Mouse (Mus musculus): ENCODE measurements around the gene Sh3bgrl3. TPM values are rescaled to one million over a fixed set of nuclear protein-coding genes. Genes with fewer than 3 reads are reported as not detected.

The Sh3bgrl3 gene
- polyA plus RNA-seq, 1 experiment = 258 TPM

GRCm38 (mm10) chr4:134158774-134159173 is 30.2 kb upstream of the Sh3bgrl3 start:
- 74% methylated on average over 6 of the region's 6 CpGs for WGBS
- Histone ChIP-seq H3K4me1 (ENCODE audit: control insufficient read depth, insufficient read depth, low read length) (0 out of 2 replicates have a peak, but pooled peaks cover 3% of the 10 kb centered on the region), H3K27ac (ENCODE audit: insufficient read depth, low read length) (no peak overlapping the region), H3K4me3 (replicated peaks; ENCODE audit: insufficient read depth, low read depth, low read length) (no peak overlapping the region), H3K27me3 (ENCODE audit: control insufficient read depth, insufficient read depth, low read length) (no peaks in the 10 kb centered on the region)
- no peak for DNase-seq
- no peak for TF ChIP-seq POLR2A (IDR thresholded peaks at IDR 0.05; ENCODE audit: borderline replicate concordance, insufficient read depth, low read length)
- TF ChIP-seq CTCF (IDR thresholded peaks at IDR 0.05; ENCODE audit: borderline replicate concordance, insufficient read depth, low read depth, low read length) = no peak

- no peak for DNase-seq
- Histone ChIP-seq H3K27me3 (ENCODE audit: control insufficient read depth, insufficient read depth, low read length) (no peaks in the 10 kb centered on the region), H3K27ac (ENCODE audit: insufficient read depth, low read length) (no peak overlapping the region), H3K4me3 (replicated peaks; ENCODE audit: insufficient read depth, low read depth, low read length) (no peak overlapping the region), H3K4me1 (ENCODE audit: control insufficient read depth, insufficient read depth, low read length) (0 out of 2 replicates have a peak, but pooled peaks cover 3% of the 10 kb centered on the region)
- WGBS = 98% methylated on average over 2 of the region's 2 CpGs
- no peak for TF ChIP-seq CTCF (IDR thresholded peaks at IDR 0.05; ENCODE audit: borderline replicate concordance, insufficient read depth, low read depth, low read length)
- no peak for TF ChIP-seq POLR2A (IDR thresholded peaks at IDR 0.05; ENCODE audit: borderline replicate concordance, insufficient read depth, low read length)
These were observed 29.0 kb upstream of the Sh3bgrl3 start for GRCm38 (mm10) chr4:134157558-134157957.

GRCm38 (mm10) chr4:134156744-134157143 is 28.2 kb upstream of the Sh3bgrl3 start:
- TF ChIP-seq CTCF (IDR thresholded peaks at IDR 0.05; ENCODE audit: borderline replicate concordance, insufficient read depth, low read depth, low read length) = no peak
- TF ChIP-seq POLR2A (IDR thresholded peaks at IDR 0.05; ENCODE audit: borderline replicate concordance, insufficient read depth, low read length) = no peak
- DNase-seq = no peak
- Histone ChIP-seq H3K4me1 (ENCODE audit: control insufficient read depth, insufficient read depth, low read length) (0 out of 2 replicates have a peak, but pooled peaks cover 3% of the 10 kb centered on the region), H3K27me3 (ENCODE audit: control insufficient read depth, insufficient read depth, low read length) (no peaks in the 10 kb centered on the region), H3K4me3 (replicated peaks; ENCODE audit: insufficient read depth, low read depth, low read length) (no peak overlapping the region), H3K27ac (ENCODE audit: insufficient read depth, low read length) (no peak overlapping the region)
- WGBS = 78% methylated on average over 8 of the region's 8 CpGs

GRCm38 (mm10) chr4:134155961-134156465 is 27.4 kb upstream of the Sh3bgrl3 start:
- no peak for DNase-seq
- TF ChIP-seq CTCF (IDR thresholded peaks at IDR 0.05; ENCODE audit: borderline replicate concordance, insufficient read depth, low read depth, low read length) (no peak), POLR2A (IDR thresholded peaks at IDR 0.05; ENCODE audit: borderline replicate concordance, insufficient read depth, low read length) (no peak)
- Histone ChIP-seq H3K27me3 (ENCODE audit: control insufficient read depth, insufficient read depth, low read length) (no peaks in the 10 kb centered on the region), H3K4me3 (replicated peaks; ENCODE audit: insufficient read depth, low read depth, low read length) (no peak overlapping the region), H3K4me1 (ENCODE audit: control insufficient read depth, insufficient read depth, low read length) (0 out of 2 replicates have a peak, but pooled peaks cover 3% of the 10 kb centered on the region), H3K27ac (ENCODE audit: insufficient read depth, low read length) (no peak overlapping the region)
- 87% methylated on average over 10 of the region's 10 CpGs for WGBS

GRCm38 (mm10) chr4:134155531-134155930 is 26.9 kb upstream of the Sh3bgrl3 start:
- H3K27ac ChIP-seq (ENCODE audit: insufficient read depth, low read length) = no peak overlapping the region
- TF ChIP-seq POLR2A (IDR thresholded peaks at IDR 0.05; ENCODE audit: borderline replicate concordance, insufficient read depth, low read length) (no peak), CTCF (IDR thresholded peaks at IDR 0.05; ENCODE audit: borderline replicate concordance, insufficient read depth, low read depth, low read length) (no peak)
- 0 out of 2 replicates have a peak, but pooled peaks cover 3% of the 10 kb centered on the region for H3K4me1 ChIP-seq (ENCODE audit: control insufficient read depth, insufficient read depth, low read length)
- WGBS = 87% methylated on average over 6 of the region's 6 CpGs
- no peak overlapping the region for H3K4me3 ChIP-seq (replicated peaks; ENCODE audit: insufficient read depth, low read depth, low read length)
- DNase-seq = no peak
- H3K27me3 ChIP-seq (ENCODE audit: control insufficient read depth, insufficient read depth, low read length) = no peaks in the 10 kb centered on the region

GRCm38 (mm10) chr4:134154354-134154753 is 25.8 kb upstream of the Sh3bgrl3 start:
- Histone ChIP-seq H3K27ac (ENCODE audit: insufficient read depth, low read length) (no peak overlapping the region), H3K4me1 (ENCODE audit: control insufficient read depth, insufficient read depth, low read length) (0 out of 2 replicates have a peak, but pooled peaks cover 3% of the 10 kb centered on the region), H3K27me3 (ENCODE audit: control insufficient read depth, insufficient read depth, low read length) (no peaks in the 10 kb centered on the region), H3K4me3 (replicated peaks; ENCODE audit: insufficient read depth, low read depth, low read length) (no peak overlapping the region)
- 96% methylated on average over 3 of the region's 3 CpGs for WGBS
- DNase-seq = no peak
- TF ChIP-seq CTCF (IDR thresholded peaks at IDR 0.05; ENCODE audit: borderline replicate concordance, insufficient read depth, low read depth, low read length) = no peak
- no peak for TF ChIP-seq POLR2A (IDR thresholded peaks at IDR 0.05; ENCODE audit: borderline replicate concordance, insufficient read depth, low read length)

- H3K4me3 ChIP-seq (replicated peaks; ENCODE audit: insufficient read depth, low read depth, low read length) = no peak overlapping the region
- WGBS = 97% methylated on average over 3 of the region's 3 CpGs
These were observed 25.1 kb upstream of the Sh3bgrl3 start for GRCm38 (mm10) chr4:134153656-134154055.

GRCm38 (mm10) chr4:134152112-134152511 is 23.5 kb upstream of the Sh3bgrl3 start:
- Histone ChIP-seq H3K27ac (ENCODE audit: insufficient read depth, low read length) (no peak overlapping the region), H3K4me3 (replicated peaks; ENCODE audit: insufficient read depth, low read depth, low read length) (no peak overlapping the region), H3K27me3 (ENCODE audit: control insufficient read depth, insufficient read depth, low read length) (no peaks in the 10 kb centered on the region), H3K4me1 (ENCODE audit: control insufficient read depth, insufficient read depth, low read length) (no peaks in the 10 kb centered on the region)
- WGBS = 92% methylated on average over 3 of the region's 3 CpGs
- TF ChIP-seq CTCF (IDR thresholded peaks at IDR 0.05; ENCODE audit: borderline replicate concordance, insufficient read depth, low read depth, low read length) (no peak), POLR2A (IDR thresholded peaks at IDR 0.05; ENCODE audit: borderline replicate concordance, insufficient read depth, low read length) (no peak)
- DNase-seq = no peak

More at GRCm38 (mm10) chr4:134153656-134154055, 25.1 kb upstream of the Sh3bgrl3 start:
- 0 out of 2 replicates have a peak, but pooled peaks cover under 1% of the 10 kb centered on the region for H3K4me1 ChIP-seq (ENCODE audit: control insufficient read depth, insufficient read depth, low read length)
- no peak overlapping the region for H3K27ac ChIP-seq (ENCODE audit: insufficient read depth, low read length)
- TF ChIP-seq CTCF (IDR thresholded peaks at IDR 0.05; ENCODE audit: borderline replicate concordance, insufficient read depth, low read depth, low read length) (no peak), POLR2A (IDR thresholded peaks at IDR 0.05; ENCODE audit: borderline replicate concordance, insufficient read depth, low read length) (no peak)
- no peak for DNase-seq
- no peaks in the 10 kb centered on the region for H3K27me3 ChIP-seq (ENCODE audit: control insufficient read depth, insufficient read depth, low read length)

All from cerebellum, adult 2 months (tissue).